Mouse (Mus musculus): ENCODE measurements around the gene Dgkb.

Gene Dgkb

DNA sequence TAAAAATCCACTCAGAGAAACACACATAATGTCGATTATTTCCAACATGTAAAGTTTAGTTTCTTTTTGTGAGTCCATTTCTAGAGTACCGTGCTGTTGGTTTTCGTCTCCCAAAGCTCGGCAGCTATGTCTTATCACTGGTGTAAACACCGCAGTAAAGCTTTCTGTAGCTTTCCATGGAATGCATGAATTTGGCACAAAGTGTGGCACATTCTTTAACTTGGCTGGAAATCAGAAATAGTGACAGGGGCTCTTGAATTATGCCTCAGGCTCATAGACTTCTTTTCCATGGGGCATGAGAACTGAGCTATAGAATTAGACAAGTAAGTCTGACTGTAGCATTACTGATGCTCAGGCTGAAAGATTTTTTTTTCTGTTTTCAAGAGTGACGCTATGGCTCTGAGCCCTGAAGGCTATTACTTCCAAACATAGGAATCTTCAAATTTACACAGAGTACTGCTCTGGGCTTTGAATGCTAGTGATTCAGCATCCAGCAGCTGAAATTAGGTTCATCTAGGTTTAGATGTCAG lies 179.0 kb downstream of the Dgkb start:
- CTCF ChIA-PET, result no interaction called here

DNA sequence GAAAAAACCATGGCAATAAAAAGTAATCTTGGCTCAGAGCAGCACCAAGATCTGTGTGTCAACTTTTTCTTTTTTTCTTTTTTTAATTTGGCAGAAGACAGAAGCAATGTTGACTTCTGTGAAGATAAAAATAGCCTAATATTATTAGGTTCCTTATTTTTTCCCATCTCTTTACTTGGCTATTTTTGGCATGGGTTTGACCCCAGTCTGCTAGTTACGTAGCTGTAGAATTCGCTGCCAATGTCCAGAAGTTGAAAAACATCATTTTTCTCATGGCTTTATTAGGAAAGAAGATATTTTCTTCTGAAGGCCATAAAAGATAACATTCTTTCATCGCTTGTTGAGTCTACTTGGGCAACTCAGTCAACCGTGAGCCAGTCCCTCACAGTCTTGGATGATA lies 200.1 kb downstream of the Dgkb start:
- CTCF ChIA-PET, result no interaction called here

DNA sequence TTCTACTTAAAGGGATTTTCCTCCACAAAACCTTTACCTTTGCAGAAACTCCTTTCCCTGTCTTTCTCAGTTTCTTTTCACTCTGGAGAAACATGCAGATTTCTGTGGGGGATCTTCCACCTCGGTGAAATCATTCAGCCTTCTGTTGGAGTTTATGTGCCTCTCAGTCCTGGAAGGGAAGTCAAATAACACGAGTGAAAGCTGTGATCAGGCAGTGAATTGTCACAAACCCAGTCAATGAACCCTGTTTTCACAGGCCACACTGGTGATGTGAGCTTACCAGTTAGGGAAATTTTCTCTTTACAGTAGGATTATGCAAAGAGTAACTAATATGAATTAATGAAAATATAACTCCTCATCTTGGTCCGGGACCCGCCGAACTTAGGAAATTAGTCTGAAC lies 229.7 kb downstream of the Dgkb start:
- CTCF ChIA-PET, result interaction anchor here (0.6 kb wide), 1 partner anchor 123 kb away, joined by 4 read pairs; no protein-coding TSS in a partner anchor

DNA sequence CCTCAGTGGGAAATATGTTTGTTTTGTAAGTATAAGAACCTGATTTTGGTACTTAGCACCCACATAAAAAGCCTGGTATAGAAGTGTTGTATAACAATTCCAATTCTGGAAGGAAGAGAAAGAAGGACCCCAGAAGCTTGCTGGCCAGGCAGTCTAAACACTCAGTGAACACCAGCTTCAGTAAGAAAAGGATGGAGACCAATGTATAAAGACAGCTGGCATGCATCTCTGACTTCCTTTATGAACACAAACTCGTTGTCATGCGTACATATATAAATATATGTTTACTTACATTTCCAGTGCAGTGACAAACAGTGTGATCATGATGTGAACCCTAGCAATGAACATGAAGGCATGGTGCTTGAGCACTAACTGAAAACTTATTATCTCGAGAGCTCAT lies 270.7 kb downstream of the Dgkb start:
- CTCF ChIA-PET, result no interaction called here

DNA sequence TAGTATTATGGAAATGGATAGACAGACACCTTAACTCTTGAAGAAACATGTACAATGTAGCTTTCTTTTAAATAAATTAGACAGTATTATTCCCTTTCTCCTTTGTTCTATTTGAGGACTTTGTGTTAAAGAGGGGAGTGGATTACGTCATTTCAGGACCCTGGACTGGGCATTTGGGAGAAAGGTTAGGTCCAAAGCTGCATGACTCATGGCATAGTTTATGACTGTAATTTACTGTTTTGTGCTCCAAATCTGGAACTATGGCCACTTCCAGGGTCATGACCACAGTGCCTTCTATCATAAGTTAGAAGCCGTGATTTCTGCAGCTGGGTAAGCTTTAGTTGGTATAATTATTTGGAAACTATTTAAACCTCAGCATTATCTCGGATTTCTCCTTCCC lies 294.4 kb downstream of the Dgkb start:
- CTCF ChIA-PET, result no interaction called here

DNA sequence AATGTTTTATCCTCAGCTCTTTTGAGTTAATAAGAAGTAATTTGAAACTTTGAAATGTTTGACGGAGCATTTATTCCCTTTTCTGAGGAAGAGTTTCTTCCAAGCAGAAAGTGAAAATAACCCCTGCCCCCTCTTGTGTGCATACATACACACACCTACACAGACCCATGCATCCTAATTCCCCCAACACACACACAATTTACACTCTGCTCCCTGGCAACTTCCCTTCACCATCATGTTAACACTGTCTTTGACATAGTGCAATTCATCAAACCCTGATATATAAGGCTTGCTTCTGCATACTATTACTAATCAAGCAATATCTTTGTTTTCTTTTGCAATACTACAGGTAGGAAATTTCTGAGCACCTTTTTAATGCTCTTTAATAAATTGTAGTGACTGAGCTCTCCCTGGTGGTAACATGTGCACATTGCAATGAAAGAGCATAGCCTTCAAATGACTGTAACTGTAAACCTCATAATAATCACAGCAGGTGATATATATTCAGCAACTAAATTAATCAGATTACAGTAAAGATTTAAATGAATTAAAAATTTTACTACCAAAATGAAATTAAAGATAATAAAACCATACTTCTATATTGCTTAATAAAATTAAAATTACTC lies 297.6 kb downstream of the Dgkb start:
- CTCF ChIA-PET, result no interaction called here

DNA sequence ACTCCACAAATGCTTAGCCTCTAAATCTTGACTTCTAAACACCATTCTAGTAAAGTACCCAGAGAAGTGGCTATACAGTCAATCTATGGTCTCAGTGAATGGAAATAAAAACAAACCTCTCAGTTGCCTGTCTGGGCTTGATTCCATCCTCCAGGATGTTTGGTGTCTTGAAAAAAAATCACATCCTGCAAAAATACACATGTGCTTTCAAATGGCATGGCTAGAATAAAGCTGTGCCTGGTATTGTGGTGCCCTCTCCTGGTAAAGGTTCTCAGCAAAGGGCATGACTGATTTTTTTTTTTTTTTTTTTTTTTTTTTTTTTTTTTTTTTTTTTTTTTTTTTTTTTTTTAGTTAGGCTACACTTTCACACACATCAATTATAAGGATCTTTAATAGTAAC lies 306.0 kb downstream of the Dgkb start:
- CTCF ChIA-PET, result interaction anchor here (0.6 kb wide), 1 partner anchor 1951 kb away, joined by 3 read pairs; no protein-coding TSS in a partner anchor

DNA sequence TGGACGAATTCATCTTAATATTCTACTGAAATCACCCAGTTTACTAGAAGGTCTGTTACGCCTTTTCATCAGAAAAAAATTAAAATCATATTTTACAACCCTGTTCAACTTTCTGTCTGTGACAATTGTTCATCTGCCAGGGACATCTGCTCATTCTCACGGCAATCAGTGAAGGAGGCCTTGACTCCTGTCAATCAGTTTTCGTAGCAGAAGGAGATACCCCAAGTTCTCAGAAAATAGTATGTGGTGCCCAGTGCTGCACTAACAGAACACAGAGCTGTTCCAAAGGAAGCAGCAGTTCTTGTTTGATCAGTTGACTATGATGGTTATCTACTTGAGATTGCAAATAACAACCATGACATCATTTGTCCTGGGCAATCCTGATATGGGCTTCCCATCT lies 307.8 kb downstream of the Dgkb start:
- CTCF ChIA-PET, result no interaction called here

DNA sequence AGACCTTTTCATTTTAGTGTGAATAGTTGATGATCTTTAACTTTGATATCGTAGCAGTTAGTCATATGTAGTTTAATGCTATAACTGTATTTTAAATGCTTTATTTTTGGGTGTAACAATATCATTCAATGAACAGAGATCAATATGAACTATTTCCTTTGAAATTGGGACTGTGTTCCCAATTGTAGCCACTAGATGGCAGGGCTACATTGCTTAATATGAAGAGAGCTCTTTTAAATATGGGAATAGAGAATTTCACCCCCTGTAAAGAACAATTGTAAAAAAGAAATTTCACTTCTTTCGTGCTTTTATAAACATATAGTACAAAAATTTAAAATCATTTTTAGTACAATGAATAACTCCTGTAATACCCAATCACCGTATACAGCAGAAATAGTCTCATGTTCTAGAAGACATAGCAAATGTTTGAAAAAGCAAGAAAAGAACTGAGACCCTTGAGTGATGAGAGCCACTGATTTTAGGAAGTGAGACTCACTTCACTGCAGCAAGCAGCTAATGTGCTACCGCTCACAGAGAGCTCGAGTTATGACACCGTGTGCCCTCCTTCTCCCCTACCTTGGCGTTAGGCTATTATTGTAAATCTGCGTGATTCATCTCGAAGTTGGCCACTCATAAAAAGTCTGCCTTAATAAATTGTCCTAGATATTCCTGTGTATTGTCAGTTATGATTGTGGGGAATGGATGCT lies 312.8 kb downstream of the Dgkb start:
- CTCF ChIA-PET, result no interaction called here

DNA sequence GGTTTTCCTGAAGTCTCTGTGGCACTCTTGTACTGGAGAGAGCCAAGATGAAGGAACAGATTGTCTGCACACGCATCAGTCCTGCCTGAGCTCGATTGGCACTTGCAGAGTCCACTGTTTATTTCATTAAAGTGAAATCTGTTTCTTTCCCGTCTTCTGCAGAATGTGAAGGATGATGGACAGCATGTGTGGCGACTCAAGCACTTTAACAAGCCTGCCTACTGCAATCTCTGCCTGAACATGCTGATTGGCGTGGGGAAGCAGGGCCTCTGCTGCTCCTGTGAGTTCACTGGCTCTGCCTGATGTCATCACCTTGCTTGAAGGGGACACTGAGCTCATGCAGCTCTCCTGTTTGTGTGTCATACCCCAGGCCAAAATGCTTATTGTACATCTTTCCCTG lies 318.9 kb downstream of the Dgkb start:
- CTCF ChIA-PET, result interaction anchor here (0.6 kb wide), 1 partner anchor 1352 kb away, joined by 4 read pairs; no protein-coding TSS in a partner anchor

DNA sequence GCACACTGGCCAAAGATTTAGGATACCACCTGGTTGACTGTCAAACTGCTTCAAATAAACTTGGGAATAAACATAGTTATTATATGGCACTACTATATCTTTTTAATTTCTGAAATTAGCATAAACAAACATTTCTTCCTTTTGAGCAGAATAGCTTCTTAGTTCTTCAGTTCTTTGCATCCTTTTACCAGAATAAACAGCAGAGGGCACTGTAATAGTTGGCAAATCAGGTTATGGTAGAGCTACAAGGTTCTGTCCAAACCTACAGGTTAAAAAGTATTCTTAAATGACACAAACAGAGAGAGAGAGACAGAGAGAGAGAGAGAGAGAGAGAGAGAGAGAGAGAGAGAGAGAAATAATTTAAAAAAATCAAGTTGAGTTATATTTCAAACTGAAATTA lies 322.5 kb downstream of the Dgkb start:
- CTCF ChIA-PET, result no interaction called here

DNA sequence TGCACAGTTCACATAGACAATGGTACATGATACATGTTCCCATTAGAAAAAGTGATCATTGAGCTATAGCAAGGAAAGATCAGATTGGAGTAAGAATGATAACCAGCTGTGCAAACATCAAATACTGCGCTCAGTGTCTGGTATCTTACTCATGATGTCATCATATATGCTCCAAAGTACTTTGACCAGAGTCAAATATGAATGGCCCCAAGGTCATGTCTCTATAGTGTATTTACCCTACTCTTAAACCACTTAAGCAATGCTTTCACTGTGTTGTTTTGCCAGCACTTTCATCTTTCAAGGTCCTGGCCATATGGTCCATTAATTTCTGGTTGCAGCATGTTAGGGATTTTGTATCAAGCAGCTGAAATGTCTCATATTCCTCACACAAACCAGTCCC lies 415.1 kb downstream of the Dgkb start:
- CTCF ChIA-PET, result no interaction called here

DNA sequence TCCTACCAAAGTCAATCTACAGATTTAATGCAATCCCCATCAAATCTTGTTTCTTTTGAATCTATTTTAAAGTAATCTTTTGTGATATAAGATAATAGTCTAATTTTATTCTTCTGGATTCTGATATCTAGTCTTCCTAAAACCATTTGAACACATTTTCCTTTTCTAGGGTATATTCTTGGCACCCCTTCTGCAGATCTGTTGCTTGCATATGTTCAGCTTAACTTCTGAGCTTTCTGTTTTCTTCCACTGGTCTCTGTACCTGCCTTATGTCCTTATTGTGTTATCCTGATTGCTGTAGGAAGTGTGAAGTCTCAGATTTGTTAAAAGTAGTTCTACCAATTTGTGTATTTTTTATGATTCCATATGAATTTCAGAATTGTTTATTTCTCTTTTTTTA lies 451.3 kb downstream of the Dgkb start:
- CTCF ChIA-PET, result no interaction called here

DNA sequence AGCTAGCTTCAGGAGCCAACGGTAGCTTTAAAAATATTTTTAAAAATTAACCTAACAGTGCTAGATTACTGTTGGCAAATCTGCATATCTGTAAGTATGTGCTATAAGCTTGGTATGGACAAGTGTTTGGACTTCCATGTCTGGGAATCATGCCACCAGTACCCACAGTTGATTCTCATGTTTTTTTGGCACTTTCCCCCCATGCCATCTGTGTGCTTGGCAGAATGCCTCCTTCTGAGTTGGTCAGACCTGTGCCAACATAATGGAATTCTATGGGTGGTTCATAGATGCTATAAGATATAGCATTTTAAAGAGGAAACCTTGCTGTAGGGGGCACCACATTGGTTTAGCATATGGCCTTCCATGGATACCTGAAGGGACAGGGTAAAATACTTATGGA lies 484.0 kb downstream of the Dgkb start:
- CTCF ChIA-PET, result no interaction called here

DNA sequence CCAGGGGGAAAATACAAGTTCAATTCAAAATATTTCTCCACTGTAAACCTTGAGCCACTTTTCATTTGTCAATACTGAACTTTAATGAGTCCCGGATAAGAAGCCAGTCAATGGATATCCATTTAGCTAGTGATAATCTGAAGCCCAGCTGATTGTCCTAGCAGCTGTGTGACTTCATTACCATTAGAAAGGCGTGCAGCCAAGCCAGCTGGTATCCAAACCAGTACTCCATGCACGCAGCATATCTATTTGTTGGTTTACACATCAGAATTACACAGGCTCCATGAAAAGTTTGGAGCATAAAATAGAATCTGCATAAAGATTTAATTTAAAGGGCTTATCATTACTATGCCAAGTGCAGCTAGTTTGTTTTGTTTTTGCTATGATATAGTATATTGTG lies 486.3 kb downstream of the Dgkb start:
- CTCF ChIA-PET, result no interaction called here

DNA sequence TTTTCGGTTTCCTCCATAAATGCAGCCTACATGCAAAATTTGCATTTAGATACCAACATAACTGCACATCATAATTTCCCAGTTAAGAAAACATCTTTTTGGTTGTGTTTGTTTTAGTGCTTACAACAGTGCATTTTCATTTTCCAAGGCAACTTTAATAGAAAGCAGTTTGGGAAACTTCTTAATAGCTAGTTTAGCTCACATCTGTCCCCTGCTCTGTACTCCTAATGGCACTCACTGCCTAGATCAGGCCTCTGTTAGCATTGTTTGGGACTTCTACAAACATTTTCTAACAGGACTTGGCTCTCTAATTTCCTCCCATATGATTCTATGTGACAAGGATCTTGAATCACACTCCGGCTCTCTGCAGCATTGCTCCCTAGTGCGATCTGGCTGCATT lies 486.7 kb downstream of the Dgkb start:
- CTCF ChIA-PET, result no interaction called here

DNA sequence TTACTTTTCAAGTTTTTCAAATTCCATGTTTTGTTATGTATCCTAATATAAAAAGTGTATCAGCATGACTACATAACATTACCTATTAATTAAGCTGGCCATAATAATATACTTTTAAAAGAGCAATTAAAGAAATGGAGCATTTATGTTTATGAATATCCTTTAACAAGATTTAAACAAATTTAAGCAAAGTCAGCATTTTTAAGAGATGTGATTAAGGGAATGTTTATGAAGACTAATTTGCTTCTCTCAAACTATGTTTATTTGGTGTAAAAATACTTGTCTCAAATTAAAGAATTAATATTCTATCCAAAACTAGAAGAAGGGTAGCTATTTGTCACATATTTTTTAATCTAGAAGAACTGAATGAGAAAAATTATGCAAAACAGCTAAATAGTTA lies 492.4 kb downstream of the Dgkb start:
- CTCF ChIA-PET, result no interaction called here

DNA sequence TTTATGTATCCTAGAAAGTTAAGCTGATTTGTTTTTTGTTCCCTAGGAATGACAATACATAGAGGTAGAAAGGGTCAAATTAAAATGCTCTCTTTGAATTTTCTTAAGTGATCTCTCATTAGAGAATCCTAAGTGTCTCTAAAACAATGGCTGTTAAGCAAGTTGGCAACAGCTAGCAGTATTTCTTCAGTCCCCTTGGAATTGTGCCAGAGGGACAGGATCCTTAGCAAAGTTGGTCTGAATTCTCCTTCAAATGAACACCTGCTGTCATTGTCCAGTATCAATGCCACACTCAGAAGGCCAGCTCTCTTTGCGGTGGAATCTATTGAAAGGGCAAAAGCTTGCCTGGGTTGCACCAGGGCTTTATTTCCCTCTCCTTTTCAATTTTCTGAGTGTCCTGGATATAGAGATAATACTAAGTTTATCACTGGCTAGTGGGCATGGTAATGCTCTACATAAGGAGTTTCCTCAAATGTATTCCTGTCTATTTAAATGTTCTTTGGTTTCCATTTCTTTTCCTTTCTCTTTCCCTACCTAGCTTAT lies 510.3 kb downstream of the Dgkb start:
- CTCF ChIA-PET, result no interaction called here

DNA sequence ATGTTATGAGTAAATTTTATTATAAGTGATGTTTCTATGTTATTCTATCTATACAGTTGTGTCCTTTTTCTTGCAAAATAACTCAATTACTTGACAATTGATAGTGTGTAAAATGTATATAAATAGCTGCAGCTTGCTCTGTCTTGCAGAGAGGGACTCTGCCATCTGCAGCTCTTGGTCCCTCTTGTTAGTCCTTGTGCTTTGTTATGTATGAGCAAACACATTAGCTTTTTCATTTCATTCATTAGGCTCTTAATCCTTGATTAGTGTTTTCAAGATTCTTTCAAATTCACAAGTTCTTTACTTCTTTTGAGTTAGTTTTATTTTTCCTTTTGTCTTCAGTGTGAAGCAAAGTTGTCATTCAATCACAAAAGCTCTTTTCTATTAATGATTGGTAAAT lies 511.3 kb downstream of the Dgkb start:
- CTCF ChIA-PET, result no interaction called here

DNA sequence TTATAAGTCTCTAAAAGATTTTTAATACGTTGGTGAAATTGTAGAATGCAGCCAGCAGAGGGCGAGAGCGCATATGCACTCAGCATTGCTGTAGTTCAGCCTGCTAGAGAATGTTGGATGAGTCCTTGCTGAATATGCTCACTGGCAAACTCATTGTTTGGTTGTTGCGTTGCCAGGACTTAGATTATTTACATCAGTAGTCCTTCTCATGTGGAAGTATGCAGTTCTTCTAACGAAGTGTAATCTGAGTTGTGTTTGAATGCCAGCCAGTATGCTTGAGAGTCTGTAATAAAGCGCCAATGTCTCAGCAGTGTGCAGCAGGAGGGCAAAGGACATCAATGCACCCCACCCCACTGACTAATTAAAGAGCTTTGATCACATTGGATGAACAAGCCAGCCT lies 525.1 kb downstream of the Dgkb start:
- CTCF ChIA-PET, result no interaction called here

DNA sequence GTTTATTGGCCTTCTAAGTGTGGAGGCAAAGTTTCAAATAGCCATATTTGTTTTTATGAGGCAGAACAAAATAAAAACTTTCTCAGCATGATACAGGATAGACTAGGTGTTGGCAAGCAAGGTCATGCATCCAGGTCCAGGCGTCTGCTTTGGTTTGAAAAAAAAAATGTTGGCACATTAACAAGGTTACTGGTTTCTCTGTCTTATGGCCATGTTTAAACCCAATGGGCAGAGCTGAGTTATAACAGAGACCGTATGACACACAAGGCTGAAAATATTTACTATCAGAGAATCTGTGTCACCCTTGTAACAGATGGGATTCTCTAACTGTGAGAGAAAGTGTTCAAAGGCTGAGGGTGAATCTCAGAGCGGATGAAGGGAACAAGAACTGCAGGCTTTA lies 535.0 kb downstream of the Dgkb start:
- CTCF ChIA-PET, result no interaction called here

DNA sequence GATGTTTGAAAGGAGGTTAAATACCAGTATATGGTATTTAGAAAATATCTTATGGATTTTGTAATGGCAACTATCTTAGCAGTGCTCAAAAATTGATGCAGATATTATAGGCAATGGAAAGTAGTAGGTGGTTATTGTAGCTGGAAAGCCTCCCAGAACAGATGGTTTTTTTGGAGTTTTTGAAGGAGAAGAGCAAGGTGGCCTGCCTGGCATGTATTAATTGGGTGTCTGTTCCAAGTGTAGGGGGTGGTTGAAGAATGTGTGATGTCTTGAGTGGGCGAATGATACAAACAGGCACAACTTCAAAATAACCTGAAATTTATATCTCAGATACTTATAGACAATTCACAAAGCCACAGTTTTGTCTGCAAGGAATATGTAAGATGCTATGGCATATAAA lies 538.9 kb downstream of the Dgkb start:
- CTCF ChIA-PET, result no interaction called here

DNA sequence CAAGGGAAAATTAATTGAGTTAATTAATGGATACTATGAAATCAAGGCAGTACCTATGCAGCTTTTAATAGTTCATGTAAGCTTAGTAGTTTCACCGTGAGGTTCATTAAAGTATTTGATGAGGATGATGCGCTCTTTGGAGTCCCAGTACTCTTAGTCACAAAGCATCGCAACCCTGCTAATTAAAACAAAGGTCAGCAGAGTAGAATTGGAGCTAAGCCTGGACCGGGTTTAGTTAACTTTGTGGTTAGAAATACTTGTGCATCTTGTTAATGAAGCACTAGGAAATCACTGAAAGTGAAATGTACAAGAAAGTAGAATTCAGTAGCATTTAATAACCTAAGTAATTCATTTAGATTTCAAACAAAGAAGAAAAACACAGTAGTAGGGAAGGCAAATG lies 544.0 kb downstream of the Dgkb start:
- CTCF ChIA-PET, result no interaction called here

DNA sequence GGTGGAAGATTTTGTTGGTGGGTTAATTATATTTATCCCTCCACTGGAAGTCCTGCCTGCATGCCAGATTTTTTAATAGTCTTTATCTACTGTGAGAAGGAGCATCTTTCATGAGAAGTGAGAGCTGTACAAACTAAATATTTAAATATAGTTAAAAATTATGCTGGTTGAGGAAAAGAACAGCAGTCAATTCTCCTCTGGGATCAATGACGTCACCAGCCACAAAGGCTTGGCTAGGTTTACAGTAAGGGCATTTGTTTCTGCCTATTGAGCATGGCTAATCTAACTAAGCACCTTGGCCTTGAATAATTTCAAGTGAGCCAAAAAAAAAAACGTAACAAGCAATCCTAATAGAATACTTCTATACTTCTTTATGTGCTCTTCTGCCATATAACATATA lies 554.1 kb downstream of the Dgkb start:
- CTCF ChIA-PET, result no interaction called here
